Mouse (Mus musculus): ENCODE data around the gene Nav2.

Gene Nav2

GRCm38 (mm10) chr7:49104793-49105192 is 196.3 kb downstream of the Nav2 start:
- DNase-seq: no peak

GRCm38 (mm10) chr7:49105501-49105900 is 197.0 kb downstream of the Nav2 start:
- DNase-seq: no peak

- no peak for DNase-seq
Measured at GRCm38 (mm10) chr7:49108076-49108475, 199.6 kb downstream of the Nav2 start.

DNA sequence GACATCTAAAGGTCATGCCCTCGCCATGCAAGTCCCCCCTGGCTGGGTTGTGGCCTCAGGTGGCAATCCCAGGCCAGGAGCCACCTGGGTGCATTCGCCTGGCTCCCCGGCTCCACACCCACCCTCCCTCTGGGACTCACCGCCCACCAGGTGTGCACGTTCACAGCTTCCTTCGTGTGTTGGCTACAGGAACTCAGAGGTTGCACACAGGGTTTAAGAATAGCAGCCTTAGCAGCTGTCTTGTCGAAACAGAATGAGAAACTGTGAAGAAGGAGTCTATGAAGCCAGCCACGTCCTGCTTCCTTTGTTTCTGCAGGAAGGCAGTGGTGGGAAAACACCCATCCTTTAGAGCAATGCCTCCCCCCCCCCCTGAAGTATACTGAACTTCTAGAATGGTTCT is 210.5 kb downstream of the Nav2 start:
- DNase-seq: peak; percentile 72

- no peak for DNase-seq
Measured at GRCm38 (mm10) chr7:49119794-49120487, 211.4 kb downstream of the Nav2 start.

DNA sequence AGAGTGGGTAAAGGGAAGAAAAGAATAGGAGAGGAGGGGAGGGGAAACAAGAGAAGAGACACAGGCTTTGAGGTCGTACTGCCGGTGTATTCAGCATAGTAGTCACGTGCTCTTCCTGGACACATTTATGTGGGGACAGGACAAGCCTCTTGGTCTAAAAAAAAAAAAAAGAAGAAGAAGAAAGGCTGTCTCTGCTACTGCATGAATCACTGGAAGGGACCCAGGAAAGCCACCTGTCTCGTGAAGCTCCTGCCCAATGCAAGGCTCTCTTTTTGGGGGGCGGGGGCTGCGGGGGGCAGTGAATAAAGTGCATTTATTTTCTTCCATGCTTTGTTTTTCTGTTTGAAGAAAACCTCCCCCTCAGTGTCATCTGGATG is 212.0 kb downstream of the Nav2 start:
- DNase-seq: no peak

GRCm38 (mm10) chr7:49120935-49121691 is 212.6 kb downstream of the Nav2 start:
- DNase-seq: peak; percentile 86

DNA sequence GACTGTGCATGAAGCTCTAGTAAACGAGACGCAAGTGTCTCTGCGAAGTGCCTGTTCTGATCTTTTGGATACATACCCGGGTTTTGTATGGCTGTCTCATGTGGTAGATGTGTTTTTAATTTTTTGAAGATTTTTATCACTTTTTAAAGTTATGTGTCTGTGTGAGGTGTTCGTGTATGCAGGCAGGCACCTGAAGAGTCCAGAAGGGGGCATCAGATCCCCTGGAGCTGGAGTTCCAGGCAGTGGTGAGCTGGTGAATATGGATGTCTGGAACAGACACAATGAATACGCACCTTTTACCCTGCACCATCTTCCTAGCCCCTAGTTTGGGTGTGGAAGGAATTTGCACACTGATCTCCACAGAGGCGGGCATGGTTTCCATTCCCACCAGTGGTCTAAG is 214.0 kb downstream of the Nav2 start:
- no peak for DNase-seq

- peak; percentile 45 for DNase-seq
Measured at GRCm38 (mm10) chr7:49125545-49125944, 217.0 kb downstream of the Nav2 start.

DNA sequence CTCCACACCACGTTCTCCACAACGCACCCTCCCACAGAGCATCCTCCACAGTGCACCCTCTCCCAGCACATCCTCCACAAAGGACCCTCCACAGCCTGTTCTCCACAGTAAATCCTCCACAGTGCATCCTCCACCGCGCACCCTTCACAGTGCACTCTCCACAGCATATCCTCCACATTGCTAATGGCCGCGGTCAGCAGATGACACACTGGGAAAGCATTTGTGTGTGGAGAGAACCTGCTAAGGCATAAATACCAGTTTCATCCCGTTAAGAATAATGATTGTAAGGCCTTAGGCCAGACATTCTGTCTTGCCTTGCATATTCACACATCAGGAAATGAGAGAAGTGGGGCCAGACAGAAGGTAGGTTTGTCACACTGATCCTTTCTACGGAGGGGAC is 219.7 kb downstream of the Nav2 start:
- DNase-seq: no peak

- peak; percentile 94 for DNase-seq
Measured at GRCm38 (mm10) chr7:49132851-49133351, 224.4 kb downstream of the Nav2 start.

GRCm38 (mm10) chr7:49134396-49134795 is 225.9 kb downstream of the Nav2 start:
- no peak for DNase-seq

GRCm38 (mm10) chr7:49139762-49140161 is 231.2 kb downstream of the Nav2 start:
- DNase-seq: no peak

- DNase-seq: no peak
Measured at GRCm38 (mm10) chr7:49143966-49144365, 235.4 kb downstream of the Nav2 start.

- peak; percentile 79 for DNase-seq
Measured at GRCm38 (mm10) chr7:49145749-49146670, 237.5 kb downstream of the Nav2 start.

GRCm38 (mm10) chr7:49152297-49152696 is 243.8 kb downstream of the Nav2 start:
- DNase-seq: peak; percentile 63

- DNase-seq: no peak
Measured at GRCm38 (mm10) chr7:49152713-49153112, 244.2 kb downstream of the Nav2 start.

DNA sequence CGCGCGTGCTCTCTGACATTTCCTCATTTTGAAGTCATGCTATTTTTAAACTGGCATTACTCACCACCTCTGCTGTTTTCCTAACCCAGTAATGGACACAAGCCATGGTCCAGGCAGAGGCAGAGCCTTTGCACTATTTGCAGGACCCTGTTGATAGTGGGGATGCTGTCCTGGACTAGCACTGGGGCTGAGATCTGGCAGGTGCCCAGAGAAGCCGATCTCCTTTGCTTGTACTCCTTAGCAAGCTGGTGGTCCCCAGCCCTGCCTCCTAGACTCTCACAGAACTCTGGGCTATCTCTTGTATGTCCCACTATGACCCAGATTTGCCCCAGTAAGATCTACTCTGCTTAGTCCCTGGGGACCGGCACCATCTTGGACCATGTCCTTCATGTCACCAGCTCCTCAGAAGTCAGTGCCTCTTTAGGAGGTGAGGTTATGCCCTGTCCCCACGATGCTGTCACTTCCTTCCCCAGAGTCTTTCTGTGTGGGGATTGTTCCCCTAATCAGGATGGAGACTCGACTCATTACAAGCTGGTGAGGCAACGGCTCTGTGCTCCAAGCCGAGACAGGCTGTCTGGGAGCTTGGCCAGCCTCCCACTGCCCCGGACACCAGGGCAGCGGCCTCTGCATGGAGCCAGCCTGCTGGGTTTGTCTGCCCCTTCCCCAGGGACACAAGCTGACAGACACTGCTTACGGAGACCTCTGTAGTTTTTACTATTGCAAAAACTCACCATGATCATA is 250.3 kb downstream of the Nav2 start:
- DNase-seq: no peak

DNA sequence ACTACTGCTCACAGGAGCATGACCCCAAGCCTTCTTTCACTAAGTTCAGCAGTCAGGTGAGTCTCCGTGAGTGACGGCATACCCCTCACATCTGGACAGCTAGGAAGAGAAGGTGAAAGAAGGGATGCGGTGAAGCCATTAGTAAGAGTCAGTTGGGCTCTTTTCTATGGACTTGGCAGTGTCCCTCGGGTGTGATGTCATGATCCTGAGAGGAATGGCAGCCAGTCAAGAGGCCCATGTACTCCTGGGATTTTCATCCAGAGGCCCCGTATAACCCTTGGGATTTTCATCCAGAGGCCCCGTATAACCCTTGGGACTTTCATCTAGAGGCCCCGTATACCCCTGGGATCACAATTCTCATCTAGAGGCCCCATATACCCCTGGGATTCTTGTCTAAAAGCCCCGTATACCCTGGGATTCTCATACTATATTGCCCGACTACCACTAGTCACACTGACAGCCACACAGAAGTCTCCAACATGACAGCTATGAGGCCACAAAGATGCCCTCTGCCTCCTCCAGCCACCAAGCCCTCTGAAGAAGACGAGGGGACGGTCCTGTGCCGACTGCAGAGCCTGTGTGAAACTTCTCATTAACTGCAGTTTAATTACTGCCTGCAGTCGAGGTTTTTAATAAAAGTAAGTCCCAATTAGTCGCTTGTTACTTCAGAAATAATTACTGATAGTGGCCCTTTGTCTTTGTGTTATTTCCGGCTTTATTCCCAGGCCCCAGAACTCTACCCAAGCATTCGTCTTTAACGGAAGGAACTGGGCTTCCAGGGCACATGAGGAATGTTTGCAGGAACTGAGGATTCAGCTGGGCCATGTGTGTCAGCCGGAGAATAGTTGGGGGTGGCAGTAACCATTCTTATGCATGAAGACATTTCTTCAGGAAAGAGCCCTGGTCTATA is 251.4 kb downstream of the Nav2 start:
- no peak for DNase-seq

DNA sequence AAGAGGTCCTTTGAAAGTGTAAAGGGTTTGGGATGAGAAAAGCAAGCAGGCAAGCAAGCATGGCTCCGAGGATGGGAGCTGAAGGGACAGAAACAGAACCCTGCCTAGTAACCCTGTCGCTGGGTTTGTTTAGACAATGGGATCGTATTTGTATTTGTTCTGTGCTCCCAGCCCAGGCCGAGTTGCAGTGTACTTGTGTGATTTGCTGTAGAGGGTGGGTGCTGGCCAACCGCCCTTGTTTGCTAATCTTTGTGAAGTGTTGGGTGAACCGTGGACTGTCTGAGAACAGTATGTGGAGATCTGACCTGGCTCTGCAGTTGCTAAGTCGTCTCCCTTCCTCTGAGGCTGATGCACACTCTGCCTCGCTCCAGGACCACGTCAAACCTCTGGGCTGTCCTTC is 253.6 kb downstream of the Nav2 start:
- DNase-seq: no peak

DNA sequence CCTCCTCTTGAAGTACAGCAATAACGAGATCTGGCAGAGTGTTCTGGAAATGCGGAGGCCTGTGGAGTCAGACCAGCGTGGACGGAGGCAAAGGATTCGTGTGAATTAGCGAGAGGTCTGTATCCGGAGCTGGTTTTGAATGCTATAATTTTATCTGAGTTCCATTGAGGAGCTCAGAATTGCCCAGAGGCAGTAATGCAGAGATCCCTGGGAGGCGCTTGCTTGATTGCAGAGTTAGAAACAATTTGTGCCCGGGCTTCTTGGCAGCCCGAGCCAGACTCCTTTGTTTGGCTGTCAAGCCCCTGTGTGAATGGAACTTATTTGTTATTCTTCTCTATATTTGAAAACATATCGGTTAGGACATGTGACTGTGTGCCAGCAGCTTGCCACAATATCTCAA is 255.3 kb downstream of the Nav2 start:
- DNase-seq: no peak
